Mouse (Mus musculus): ENCODE results near the gene Adgrg5. TPM values are rescaled to one million over a fixed set of nuclear protein-coding genes. Genes with fewer than 3 reads are reported as not detected.
A peak's percentile ranks its signal among the peaks of the same experiment; 100 is the strongest.

The Adgrg5 gene
- total and polyA plus RNA-seq, 2 experiments from 2014 or later = 0.11 TPM; not detected in 1

DNA sequence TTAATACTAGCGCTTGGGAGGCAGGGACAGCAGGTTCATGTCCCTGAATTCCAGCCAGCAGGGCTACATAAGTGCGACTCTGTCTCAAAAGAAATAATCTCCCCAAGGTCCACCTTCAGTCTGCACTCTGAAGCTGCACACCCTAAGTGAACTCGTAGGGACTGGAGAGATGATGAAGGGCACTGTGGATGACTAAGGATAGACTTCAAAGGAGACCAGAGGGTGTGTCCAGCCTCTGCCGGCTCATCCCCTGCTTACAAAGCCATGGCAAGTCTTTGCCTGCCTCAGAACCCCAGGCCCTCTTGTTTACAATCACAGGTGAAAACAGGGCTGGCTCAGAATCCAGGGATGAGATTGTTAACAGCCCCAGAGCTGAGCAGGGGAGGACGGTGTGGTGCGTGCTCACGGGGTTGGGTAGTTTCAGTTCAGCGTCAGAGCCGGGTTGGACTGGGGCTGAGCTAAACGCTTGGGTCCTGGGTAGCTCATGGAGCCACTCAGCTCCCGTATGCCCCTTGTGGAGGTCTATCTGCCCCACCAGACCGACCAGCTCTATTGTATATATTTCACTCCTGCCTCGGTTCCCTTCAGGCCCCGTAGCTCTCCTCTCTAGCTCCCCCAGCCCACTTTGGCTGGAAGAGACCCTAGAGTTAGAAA lies 35.0 kb upstream of the Adgrg5 start:
- ATAC-seq (peak; percentile 40; the same call in 1 of the 2 replicates), DNase-seq (ENCODE audit: low spot score) (no peak)
- H3K4me1 ChIP-seq (ENCODE audit: insufficient read depth, low read length) = no peaks in the 10 kb centered on the region
- H3K36me3 ChIP-seq (ENCODE audit: insufficient read depth, low read length) = no peaks in the 10 kb centered on the region
- H3K4me3 ChIP-seq (ENCODE audit: low read length) = no peak overlapping the region
- 38% methylated on average over 14 of the region's 14 CpGs for WGBS
- H3K27ac ChIP-seq = no peak overlapping the region
- no peak for TF ChIP-seq CTCF (IDR thresholded peaks at IDR 0.05; ENCODE audit: low read depth)
- no peaks in the 10 kb centered on the region for H3K9me3 ChIP-seq (ENCODE audit: low read length)
- no peak overlapping the region for H3K9ac ChIP-seq (replicated peaks; ENCODE audit: low read length)
- no peak overlapping the region for H3K4me2 ChIP-seq (ENCODE audit: low read depth, low read length)
- H3K27me3 ChIP-seq (ENCODE audit: insufficient read depth, low read length) = no peaks in the 10 kb centered on the region

DNA sequence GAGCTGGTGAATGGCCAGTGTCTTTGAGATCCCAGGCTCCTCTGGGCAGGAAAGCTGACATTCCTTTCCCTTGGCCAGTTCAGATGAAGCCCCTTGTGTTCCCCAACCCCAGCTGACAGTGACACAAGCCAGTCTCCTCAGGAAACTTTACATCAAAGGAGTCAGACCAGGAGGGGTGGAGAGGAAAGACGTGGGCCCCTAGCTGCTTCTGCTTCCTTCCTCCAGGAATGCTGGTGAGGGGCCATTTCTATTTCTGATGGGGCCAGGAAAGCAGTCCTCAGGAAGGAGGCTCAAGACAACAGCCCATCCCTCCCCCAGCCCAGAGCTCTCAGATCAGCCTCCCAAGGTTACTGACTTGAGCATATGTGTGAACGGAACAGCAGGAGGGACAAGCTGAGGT lies 30.6 kb upstream of the Adgrg5 start:
- Histone ChIP-seq H3K9me3 (ENCODE audit: low read length) (no peaks in the 10 kb centered on the region), H3K4me2 (ENCODE audit: low read depth, low read length) (no peak overlapping the region), H3K27me3 (ENCODE audit: insufficient read depth, low read length) (no peaks in the 10 kb centered on the region), H3K4me3 (ENCODE audit: low read length) (no peak overlapping the region), H3K27ac (no peak overlapping the region), H3K9ac (replicated peaks; ENCODE audit: low read length) (no peak overlapping the region), H3K4me1 (ENCODE audit: insufficient read depth, low read length) (no peaks in the 10 kb centered on the region), H3K36me3 (ENCODE audit: insufficient read depth, low read length) (no peaks in the 10 kb centered on the region)
- ATAC-seq (no peak), DNase-seq (ENCODE audit: low spot score) (no peak)
- 60% methylated on average over 2 of the region's 2 CpGs for whole genome bisulfite sequencing
- TF ChIP-seq CTCF (IDR thresholded peaks at IDR 0.05; ENCODE audit: low read depth) = no peak

DNA sequence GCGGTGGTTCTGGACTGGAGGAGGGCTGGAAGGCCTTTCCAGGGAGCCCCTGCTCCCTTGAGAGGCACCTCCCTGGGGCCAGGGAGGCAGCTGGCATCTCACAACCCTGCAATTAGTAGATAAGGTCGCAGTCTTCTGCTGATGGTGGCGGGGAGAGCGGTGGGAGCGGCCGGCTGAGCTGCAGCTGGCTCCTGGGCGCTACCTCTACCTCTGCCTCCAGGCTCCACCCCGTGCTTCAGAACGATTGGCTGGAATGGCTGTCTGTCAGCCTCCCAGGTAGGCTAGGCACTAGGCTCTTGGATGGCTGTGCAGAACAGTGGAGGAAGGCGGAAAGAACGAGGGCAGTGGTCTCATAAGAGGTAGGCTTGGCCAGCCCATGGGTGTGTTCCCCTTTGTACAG lies 24.2 kb upstream of the Adgrg5 start:
- 17% methylated on average over 11 of the region's 11 CpGs for WGBS
- no peak overlapping the region for H3K4me3 ChIP-seq (ENCODE audit: low read length)
- H3K27me3 ChIP-seq (ENCODE audit: insufficient read depth, low read length) = no peaks in the 10 kb centered on the region; the same call in 1 of the 2 replicates
- no peaks in the 10 kb centered on the region for H3K9me3 ChIP-seq (ENCODE audit: low read length)
- no peak overlapping the region for H3K27ac ChIP-seq
- ATAC-seq (0 out of 2 replicates have a peak, but pooled peaks have one; percentile 25), DNase-seq (ENCODE audit: low spot score) (peak; percentile 44)
- H3K4me1 ChIP-seq (ENCODE audit: insufficient read depth, low read length) = peaks cover 8% of the 10 kb centered on the region
- TF ChIP-seq CTCF (IDR thresholded peaks at IDR 0.05; ENCODE audit: low read depth) = no peak
- 0 out of 2 replicates have a peak overlapping the region, but pooled peaks have one; percentile 13 for H3K4me2 ChIP-seq (ENCODE audit: low read depth, low read length)
- H3K36me3 ChIP-seq (ENCODE audit: insufficient read depth, low read length) = no peaks in the 10 kb centered on the region; the same call in 1 of the 2 replicates
- H3K9ac ChIP-seq (replicated peaks; ENCODE audit: low read length) = no peak overlapping the region

DNA sequence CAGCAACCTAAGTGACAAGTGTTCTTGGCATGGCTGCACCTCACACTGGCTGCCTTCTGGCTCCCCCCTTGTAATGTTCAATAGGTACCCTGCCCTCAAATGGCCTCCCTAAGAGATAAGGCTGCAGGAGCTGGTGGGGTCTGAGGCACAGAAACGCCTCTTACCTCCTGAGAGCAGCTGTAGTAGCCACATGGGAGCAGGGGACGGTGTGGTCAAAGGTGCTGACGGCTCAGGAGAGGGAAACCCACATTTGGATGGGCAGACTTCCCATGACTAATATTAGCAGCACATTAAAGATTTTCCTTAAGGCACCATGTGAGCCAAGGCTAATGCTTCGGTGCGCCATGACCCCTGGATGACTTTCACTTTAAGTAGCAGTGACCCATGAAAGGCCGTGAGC lies 22.9 kb upstream of the Adgrg5 start:
- Histone ChIP-seq H3K9me3 (ENCODE audit: low read length) (no peaks in the 10 kb centered on the region), H3K36me3 (ENCODE audit: insufficient read depth, low read length) (no peaks in the 10 kb centered on the region; the same call in 1 of the 2 replicates), H3K27me3 (ENCODE audit: insufficient read depth, low read length) (no peaks in the 10 kb centered on the region; the same call in 1 of the 2 replicates), H3K4me3 (ENCODE audit: low read length) (no peak overlapping the region), H3K4me1 (ENCODE audit: insufficient read depth, low read length) (peaks cover 15% of the 10 kb centered on the region), H3K9ac (replicated peaks; ENCODE audit: low read length) (no peak overlapping the region), H3K4me2 (ENCODE audit: low read depth, low read length) (no peak overlapping the region), H3K27ac (no peak overlapping the region)
- ATAC-seq (no peak), DNase-seq (ENCODE audit: low spot score) (no peak)
- TF ChIP-seq CTCF (IDR thresholded peaks at IDR 0.05; ENCODE audit: low read depth) = no peak
- 23% methylated on average over 6 of the region's 6 CpGs for WGBS

DNA sequence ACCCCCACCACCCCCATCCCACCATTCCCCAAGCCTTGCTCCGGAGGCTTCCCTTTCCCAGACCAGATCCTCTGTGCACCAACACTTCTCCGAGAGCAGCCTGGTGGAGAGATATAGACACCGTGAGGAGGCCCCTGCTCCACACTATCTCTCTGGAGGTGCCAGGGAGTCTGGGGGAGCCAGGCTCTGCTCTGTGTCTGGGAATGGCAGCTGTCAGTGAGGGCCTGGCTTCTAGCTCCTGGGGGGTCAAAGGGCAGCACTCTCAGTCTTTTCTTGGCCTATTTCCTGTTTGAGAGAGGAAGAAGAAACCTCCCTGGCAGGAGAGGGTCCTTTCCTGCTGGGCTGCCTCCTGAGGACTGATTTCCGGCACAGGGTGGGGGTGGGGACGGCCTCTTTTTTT lies 22.5 kb upstream of the Adgrg5 start:
- H3K9me3 ChIP-seq (ENCODE audit: low read length) = no peaks in the 10 kb centered on the region
- H3K27ac ChIP-seq = no peak overlapping the region
- H3K36me3 ChIP-seq (ENCODE audit: insufficient read depth, low read length) = no peaks in the 10 kb centered on the region; the same call in 1 of the 2 replicates
- H3K4me3 ChIP-seq (ENCODE audit: low read length) = no peak overlapping the region
- H3K9ac ChIP-seq (replicated peaks; ENCODE audit: low read length) = no peak overlapping the region
- 42% methylated on average over 5 of the region's 5 CpGs for WGBS
- ATAC-seq (no peak), DNase-seq (ENCODE audit: low spot score) (no peak)
- H3K4me2 ChIP-seq (ENCODE audit: low read depth, low read length) = no peak overlapping the region
- H3K4me1 ChIP-seq (ENCODE audit: insufficient read depth, low read length) = peaks cover 15% of the 10 kb centered on the region
- no peak for TF ChIP-seq CTCF (IDR thresholded peaks at IDR 0.05; ENCODE audit: low read depth)
- no peaks in the 10 kb centered on the region; the same call in 1 of the 2 replicates for H3K27me3 ChIP-seq (ENCODE audit: insufficient read depth, low read length)

DNA sequence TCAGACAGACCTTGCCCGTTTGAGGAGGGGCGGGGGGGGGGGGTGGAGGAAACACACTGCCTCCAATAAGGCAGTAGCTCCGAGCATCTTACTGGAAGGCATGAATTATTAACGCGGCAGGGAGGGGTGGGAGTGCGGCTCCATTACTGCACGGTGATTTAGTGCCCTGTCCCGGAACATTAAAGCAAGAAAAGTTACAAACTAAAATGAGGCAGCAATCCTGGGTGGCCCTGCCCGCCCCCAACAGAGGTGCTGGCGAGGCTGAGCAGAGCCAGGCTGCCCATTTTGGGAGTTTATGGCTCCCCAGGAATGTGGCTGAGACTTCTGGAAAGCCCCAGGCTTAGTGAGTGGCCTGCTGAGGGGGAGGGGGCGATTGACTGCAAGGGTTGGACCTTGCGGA lies 19.8 kb upstream of the Adgrg5 start:
- no peaks in the 10 kb centered on the region; the same call in 1 of the 2 replicates for H3K36me3 ChIP-seq (ENCODE audit: insufficient read depth, low read length)
- H3K9ac ChIP-seq (replicated peaks; ENCODE audit: low read length) = no peak overlapping the region
- ATAC-seq (no peak), DNase-seq (ENCODE audit: low spot score) (no peak)
- TF ChIP-seq CTCF (IDR thresholded peaks at IDR 0.05; ENCODE audit: low read depth) = no peak
- H3K4me1 ChIP-seq (ENCODE audit: insufficient read depth, low read length) = peaks cover 15% of the 10 kb centered on the region
- no peak overlapping the region for H3K4me3 ChIP-seq (ENCODE audit: low read length)
- 47% methylated on average over 12 of the region's 12 CpGs for WGBS
- no peak overlapping the region for H3K27ac ChIP-seq
- H3K4me2 ChIP-seq (ENCODE audit: low read depth, low read length) = no peak overlapping the region
- H3K9me3 ChIP-seq (ENCODE audit: low read length) = no peaks in the 10 kb centered on the region
- no peaks in the 10 kb centered on the region; the same call in 1 of the 2 replicates for H3K27me3 ChIP-seq (ENCODE audit: insufficient read depth, low read length)
